Mouse (Mus musculus): ENCODE data around the gene Rag2.

DNA sequence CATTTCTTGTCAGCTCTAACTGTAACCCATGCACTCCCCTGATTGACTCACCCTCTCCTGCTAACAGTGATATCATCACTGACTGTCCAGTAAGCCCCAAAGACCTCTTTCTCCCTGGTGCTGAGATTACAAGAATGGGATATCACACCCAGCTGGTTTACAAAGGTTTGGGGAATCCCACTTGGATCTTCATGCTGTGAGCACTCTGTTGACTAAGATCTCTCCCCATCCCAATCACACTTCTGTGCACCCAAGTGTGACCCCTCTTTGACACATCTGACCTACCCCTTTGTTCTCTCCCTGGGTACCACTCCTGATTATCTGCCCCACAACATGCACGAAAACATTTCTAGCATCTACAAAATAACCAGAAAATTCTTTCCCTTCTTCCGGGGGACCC, 23.8 kb downstream of the Rag2 start:
- TF ChIP-seq CTCF (IDR thresholded peaks at IDR 0.05; ENCODE audit: control insufficient read depth, insufficient read depth, insufficient read length) (no peak), MAX (IDR thresholded peaks at IDR 0.05) (no peak), MYOG (IDR thresholded peaks at IDR 0.05; ENCODE audit: control insufficient read depth, extremely low read depth, insufficient read length) (no peak), FOSL1 (IDR thresholded peaks at IDR 0.05; ENCODE audit: insufficient read depth, low read length, poor library complexity, severe bottlenecking) (no peak), USF1 (IDR thresholded peaks at IDR 0.05; ENCODE audit: low read depth) (no peak), MYOD1 (IDR thresholded peaks at IDR 0.05; ENCODE audit: control insufficient read depth, insufficient read length, low read depth) (no peak)
